Mouse (Mus musculus): Measurements from ENCODE around the gene Ddx60.

Ddx60 gene

DNA sequence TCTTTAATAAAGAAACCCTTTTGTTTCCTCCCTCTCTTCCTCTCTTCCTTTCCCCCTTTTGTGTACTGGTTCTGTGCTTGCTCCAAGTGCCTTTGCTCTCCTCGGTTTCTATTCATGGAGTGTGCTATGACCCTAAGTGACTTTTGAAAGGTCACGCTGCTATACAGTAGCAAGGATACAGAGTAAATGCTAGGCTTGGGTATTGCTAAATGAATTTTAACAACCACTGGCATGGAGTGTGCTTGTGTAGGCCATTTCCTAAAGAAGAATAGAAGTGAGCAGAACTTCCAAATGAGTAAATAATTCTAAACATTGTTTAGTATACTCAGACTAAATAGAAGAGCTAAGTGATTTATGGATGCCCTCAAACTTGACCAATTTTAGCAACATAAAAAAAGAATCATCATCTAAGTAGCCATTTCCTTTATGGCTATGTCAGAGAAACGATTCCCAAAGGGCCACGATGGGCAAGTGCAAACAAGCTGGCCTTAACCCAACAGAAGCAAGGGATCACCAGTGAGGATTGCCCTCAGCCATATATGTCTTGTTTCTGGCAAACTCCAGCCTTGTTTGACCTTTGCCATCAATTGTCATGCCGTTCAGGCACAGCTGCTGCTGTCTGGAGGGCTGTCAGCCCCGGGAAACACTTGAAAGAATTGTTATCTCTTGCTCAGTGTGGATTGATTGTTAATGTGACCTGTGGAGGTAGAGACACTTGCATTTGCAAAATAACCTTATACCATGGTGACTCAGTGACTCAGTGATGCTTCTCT, 58.0 kb downstream of the Ddx60 start:
- DNase-seq (ENCODE audit: low spot score): no peak

- DNase-seq (ENCODE audit: low spot score): no peak
Measured at GRCm38 (mm10) chr8:61989464-61989863, 61.6 kb downstream of the Ddx60 start.

DNA sequence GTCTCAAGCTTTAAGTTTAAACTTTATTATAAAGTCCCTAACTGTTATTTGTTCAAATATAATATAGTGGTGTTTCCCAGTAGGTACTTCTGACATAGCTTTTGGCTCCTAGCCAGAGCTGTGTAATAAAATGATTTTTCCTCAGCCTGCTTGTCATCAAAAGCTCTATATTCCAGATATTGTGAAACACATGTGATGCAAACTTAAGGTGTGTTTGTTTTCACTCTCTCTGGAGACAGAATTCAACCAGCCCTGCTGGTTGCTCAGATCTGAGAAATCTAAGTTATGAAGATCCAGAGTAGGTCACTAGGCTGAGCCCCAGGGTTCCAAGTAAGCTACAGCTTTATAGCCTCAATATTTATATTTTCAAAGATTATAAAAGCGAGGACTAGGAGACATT, 64.9 kb downstream of the Ddx60 start:
- no peak for DNase-seq (ENCODE audit: low spot score)

- no peak for DNase-seq (ENCODE audit: low spot score)
Measured at GRCm38 (mm10) chr8:61997125-61997524, 69.2 kb downstream of the Ddx60 start.

GRCm38 (mm10) chr8:62014166-62014565, 86.3 kb downstream of the Ddx60 start:
- no peak for DNase-seq (ENCODE audit: low spot score)

- no peak for DNase-seq (ENCODE audit: low spot score)
Measured at GRCm38 (mm10) chr8:62014582-62014981, 86.7 kb downstream of the Ddx60 start.

- DNase-seq (ENCODE audit: low spot score): no peak
Measured at GRCm38 (mm10) chr8:62034351-62034750, 106.5 kb downstream of the Ddx60 start.

DNA sequence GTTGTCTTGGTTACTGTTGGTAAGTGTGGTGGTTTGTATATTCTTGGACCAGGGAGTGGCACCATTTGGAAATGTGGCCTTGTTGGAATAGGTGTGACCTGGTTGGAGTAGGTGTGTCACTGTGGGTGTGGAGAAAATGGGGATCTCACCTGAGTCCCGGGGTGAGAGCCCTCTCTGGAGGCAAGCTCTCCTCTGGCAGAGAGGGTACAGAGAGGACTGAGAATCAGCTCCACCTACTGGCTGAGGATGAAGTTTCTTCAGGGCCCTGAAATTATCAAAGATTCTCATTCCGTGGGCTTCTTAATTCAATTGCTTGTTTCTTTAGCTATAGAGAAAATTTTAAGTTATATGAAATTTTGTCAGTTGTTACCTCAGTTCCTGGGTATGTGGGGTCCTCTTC, 118.9 kb downstream of the Ddx60 start:
- no peak for DNase-seq (ENCODE audit: low spot score)

GRCm38 (mm10) chr8:62060357-62060756, 132.5 kb downstream of the Ddx60 start:
- DNase-seq (ENCODE audit: low spot score): no peak

GRCm38 (mm10) chr8:62068305-62068704, 140.4 kb downstream of the Ddx60 start:
- DNase-seq (ENCODE audit: low spot score): no peak

DNA sequence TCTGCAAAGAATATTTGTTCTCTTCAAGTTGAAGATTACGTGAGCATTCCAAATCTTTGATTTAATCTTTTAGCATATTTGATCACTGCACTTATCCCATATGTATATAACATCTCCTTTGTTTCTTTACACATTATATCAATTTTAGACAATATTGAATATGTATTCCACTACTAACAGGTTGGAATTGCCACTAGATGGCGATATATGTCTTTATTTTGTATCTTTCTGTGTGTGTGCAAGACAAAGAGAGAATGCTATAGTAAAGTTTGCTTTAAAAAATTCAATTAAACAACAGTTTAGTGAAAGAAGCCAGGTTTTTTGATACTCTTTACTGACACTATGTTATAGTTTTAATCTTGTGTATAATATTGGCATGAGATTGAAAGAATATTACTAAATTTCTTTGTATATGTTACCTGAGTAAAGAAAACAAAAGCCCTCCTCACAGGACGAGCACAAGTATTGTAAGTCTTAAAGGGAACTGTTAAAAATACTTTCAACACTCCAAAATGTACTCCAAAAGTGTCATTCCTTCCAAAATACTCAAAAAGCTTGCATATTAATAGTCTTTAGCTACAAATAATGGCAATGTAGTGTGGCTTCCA, 152.4 kb downstream of the Ddx60 start:
- DNase-seq (ENCODE audit: low spot score): no peak

DNA sequence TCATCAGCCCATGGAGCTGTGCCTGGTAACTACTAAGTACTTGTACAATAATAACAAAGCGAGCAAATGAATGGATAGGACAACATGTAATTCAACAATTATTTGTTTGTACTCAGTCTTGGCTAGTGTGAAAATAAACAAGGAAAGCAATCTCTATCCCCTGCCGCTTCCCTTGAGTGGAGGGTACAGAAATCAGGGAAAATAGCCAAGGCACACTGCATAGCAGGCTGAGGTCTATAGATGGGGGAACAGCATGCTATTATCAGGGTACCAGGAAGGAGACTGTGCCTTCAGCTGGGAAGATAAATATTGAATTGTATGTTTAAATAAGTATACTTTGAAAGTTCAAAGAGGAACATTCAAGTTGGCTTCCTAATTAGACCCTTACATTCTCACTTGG, 153.9 kb downstream of the Ddx60 start:
- no peak for DNase-seq (ENCODE audit: low spot score)
